ENCODE assay signal across 11 mouse cellular contexts in genomic region chr1:91533961-91534723, GRCm38 (mm10). TPM values are rescaled to one million over a fixed set of nuclear protein-coding genes. Genes with fewer than 3 reads are reported as not detected.
DNase-seq lines count a peak whose midpoint lies in the region; ATAC-seq and TF ChIP-seq lines count a peak whose summit lies in the region.
"Had no signal": no experiment of that assay in that cellular context is flagged by ENCODE, and none has a peak within 500 bp of the region (broad histone marks: within the 10 kb centered on the region; RNA-seq: fewer than 3 reads in every experiment).

No protein-coding gene starts in this region.

- no peaks in the 10 kb centered on the region for H3K9me3 ChIP-seq in heart, embryonic 13.5 days
- H3K9me3 ChIP-seq: limb, embryonic 13.5 days had no signal

- DNase-seq in heart, postnatal 36 days: no peak
- no peak for DNase-seq in testis, postnatal 10 days (ENCODE audit: low spot score)
- DNase-seq in spleen, postnatal 4 days (ENCODE audit: low spot score in 2 of 2): peak; percentile 69 to 85
- DNase-seq in retina, postnatal 1 day: no peak
- DNase-seq: cerebellum, adult 9-11 months; right cerebral cortex, postnatal 25 days had no signal

- H3K27me3 ChIP-seq in heart, embryonic 13.5 days (replicated peaks): peaks cover 25% of the 10 kb centered on the region
- H3K27me3 ChIP-seq in testis, adult 2 months (ENCODE audit: control insufficient read depth, insufficient read depth, low read length): no peaks in the 10 kb centered on the region

- peak overlapping the region; percentile 24; the same call in 1 of the 2 replicates for H3K4me2 ChIP-seq in heart, embryonic 13.5 days
- H3K4me2 ChIP-seq: limb, embryonic 13.5 days had no signal

- H3K9ac ChIP-seq in heart, embryonic 13.5 days: no peak overlapping the region
- H3K9ac ChIP-seq: limb, embryonic 13.5 days had no signal

- H3K4me1 ChIP-seq in heart, embryonic 13.5 days: peaks cover 12% of the 10 kb centered on the region
- peaks cover 4% of the 10 kb centered on the region for H3K4me1 ChIP-seq in testis, adult 2 months (ENCODE audit: control insufficient read depth, insufficient read depth, low read length)

- no peak for TF ChIP-seq POLR2A in testis, adult 2 months (IDR thresholded peaks at IDR 0.05; ENCODE audit: control insufficient read depth, low read depth, low read length)

- H3K4me3 ChIP-seq in heart, embryonic 13.5 days: no peak overlapping the region
- H3K4me3 ChIP-seq in testis, adult 2 months (ENCODE audit: control insufficient read depth, low read depth, low read length): no peak overlapping the region
- H3K4me3 ChIP-seq: limb, embryonic 13.5 days had no signal

- peak; percentile 40 for TF ChIP-seq CTCF in testis, adult 2 months (IDR thresholded peaks at IDR 0.05; ENCODE audit: control insufficient read depth, insufficient read depth, insufficient replicate concordance, low read depth, low read length)

- whole genome bisulfite sequencing in heart, embryonic 13.5 days: 65% methylated on average over 19 of the region's 19 CpGs

- ATAC-seq in heart, embryonic 13.5 days (ENCODE audit: extremely low read depth, insufficient number of reproducible peaks, low FRiP score, low TSS enrichment): no peak
- ATAC-seq in erythroid progenitor cell, adult 5-6 weeks (replicated peaks; ENCODE audit: low FRiP score, poor library complexity, severe bottlenecking): peak; percentile 55
- no peak for ATAC-seq in inflammation-experienced regulatory T-cells, adult 6 months

- intact Hi-C loops in heart, postnatal 36 days (cut with DNase I): loop anchor here (10.0 kb wide), 1 partner anchor 941 kb away; the partner anchor contains the start of gene Ndufa10

- peak overlapping the region; percentile 6; the same call in 1 of the 2 replicates for H3K27ac ChIP-seq in heart, embryonic 13.5 days (replicated peaks)
- H3K27ac ChIP-seq in testis, adult 2 months (ENCODE audit: control insufficient read depth, insufficient read depth, low read depth, low read length): no peak overlapping the region
- H3K27ac ChIP-seq: limb, embryonic 13.5 days had no signal

- no peaks in the 10 kb centered on the region; the same call in 1 of the 2 replicates for H3K36me3 ChIP-seq in heart, embryonic 13.5 days
- H3K36me3 ChIP-seq in testis, adult 2 months (ENCODE audit: control insufficient read depth, insufficient read depth, low read length): no peaks in the 10 kb centered on the region

RNA-seq across cellular contexts. Expression of gene Asb1, which starts 6.2 kb away (rescaled TPM):
- polyA plus RNA-seq in heart, embryonic 13.5 days (2015; fragmentation: Nextera tagmentation; extraction: Ambion mirVana): 5.3 and 5.5 TPM in 2 replicates
- total RNA-seq in heart, postnatal 36 days (2021): 10 to 100 TPM; 17.0 to 21.0 TPM
- 99.1 and 121 TPM in 2 replicates for polyA plus RNA-seq in testis, adult 2 months (2012; rRNA removed)
- total RNA-seq in erythroid progenitor cell, adult 5-6 weeks (2015; ENCODE audit: low replicate concordance): 68.7 and 97.7 TPM in 2 replicates
- 126 and 169 TPM in 2 replicates for total RNA-seq in erythroid progenitor cell, adult 5-6 weeks (2017; ENCODE audit: low replicate concordance)
- 1 to 10 TPM; 2.3 to 4.3 (median 3.0) TPM for polyA plus RNA-seq in inflammation-experienced regulatory T-cells, adult 6 months (2017; shearing (Covaris generic))

RNA-seq across cellular contexts. Expression of gene Traf3ip1, which starts 39.7 kb away (rescaled TPM):
- 3.8 and 4.3 TPM in 2 replicates for polyA plus RNA-seq in heart, embryonic 13.5 days (2015; fragmentation: Nextera tagmentation; extraction: Ambion mirVana)
- 1 to 10 TPM; 4.6 to 5.4 TPM for total RNA-seq in heart, postnatal 36 days (2021)
- polyA plus RNA-seq in testis, adult 2 months (2012; rRNA removed): 32.0 and 32.5 TPM in 2 replicates
- 0.84 and 3.6 TPM in 2 replicates for total RNA-seq in erythroid progenitor cell, adult 5-6 weeks (2015; ENCODE audit: low replicate concordance)
- 2.0 and 6.9 TPM in 2 replicates for total RNA-seq in erythroid progenitor cell, adult 5-6 weeks (2017; ENCODE audit: low replicate concordance)
- 1 to 10 TPM; 3.3 to 4.8 (median 3.3) TPM for polyA plus RNA-seq in inflammation-experienced regulatory T-cells, adult 6 months (2017; shearing (Covaris generic))

Comparison
In these comparisons a context has a peak if more than half of its experiments do, and no peak if none do; other contexts are left out.
1. DNase-seq: peak in spleen, postnatal 4 days (2 of 2); none in heart, postnatal 36 days (0 of 2), testis, postnatal 10 days (single experiment) and retina, postnatal 1 day (single experiment).
2. RNA of gene Asb1, which starts 6.2 kb away (polyA plus RNA-seq): 99.1 to 121 TPM in testis, adult 2 months; 5.3 to 5.5 TPM in heart, embryonic 13.5 days and 2.3 to 4.3 TPM in inflammation-experienced regulatory T-cells, adult 6 months; every median in the first group is over 10 times any median in the second.